Comparison of ENCODE assay signal across 12 mouse cellular contexts in genomic region chr17:66701358-66702184, GRCm38 (mm10).
DNase-seq lines count a peak whose midpoint lies in the region; ATAC-seq lines count a peak whose summit lies in the region.
"Had no signal": no experiment of that assay in that cellular context is flagged by ENCODE, and none has a peak within 500 bp of the region (broad histone marks: within the 10 kb centered on the region; RNA-seq: fewer than 3 reads in every experiment).

No protein-coding gene starts in this region.

- H3K27ac ChIP-seq in embryonic facial prominence, embryonic 14.5 days (replicated peaks; ENCODE audit: low read depth, low read length) = no peak overlapping the region
- H3K27ac ChIP-seq in embryonic facial prominence, embryonic 10.5 days (replicated peaks) = no peak overlapping the region
- 0 out of 2 replicates have a peak overlapping the region, but pooled peaks have one; percentile 18 for H3K27ac ChIP-seq in kidney, embryonic 15.5 days
- H3K27ac ChIP-seq: embryonic facial prominence, embryonic 13.5 days; heart, embryonic 10.5 days had no signal

- no peaks in the 10 kb centered on the region for H3K4me1 ChIP-seq in embryonic facial prominence, embryonic 14.5 days (ENCODE audit: control insufficient read depth, insufficient read depth, low read length)
- peaks cover 15% of the 10 kb centered on the region for H3K4me1 ChIP-seq in embryonic facial prominence, embryonic 10.5 days
- peaks cover 43% of the 10 kb centered on the region for H3K4me1 ChIP-seq in kidney, embryonic 15.5 days
- H3K4me1 ChIP-seq: heart, embryonic 10.5 days had no signal

- no peak overlapping the region for H3K4me3 ChIP-seq in embryonic facial prominence, embryonic 14.5 days (ENCODE audit: low read depth, low read length)
- no peak overlapping the region for H3K4me3 ChIP-seq in embryonic facial prominence, embryonic 10.5 days
- no peak overlapping the region for H3K4me3 ChIP-seq in kidney, embryonic 15.5 days (replicated peaks)
- H3K4me3 ChIP-seq: embryonic facial prominence, embryonic 13.5 days; heart, embryonic 10.5 days had no signal

- peak; percentile 44; the same call in 1 of the 2 replicates for ATAC-seq in embryonic facial prominence, embryonic 14.5 days (ENCODE audit: low read depth)
- peak; percentile 80 for ATAC-seq in kidney, embryonic 15.5 days (replicated peaks; ENCODE audit: low FRiP score)
- ATAC-seq: liver, postnatal 0 days had no signal

- no peaks in the 10 kb centered on the region for H3K9me3 ChIP-seq in embryonic facial prominence, embryonic 14.5 days (ENCODE audit: control insufficient read depth, low read length)
- H3K9me3 ChIP-seq in embryonic facial prominence, embryonic 10.5 days = no peaks in the 10 kb centered on the region
- no peaks in the 10 kb centered on the region for H3K9me3 ChIP-seq in kidney, embryonic 15.5 days (replicated peaks)
- H3K9me3 ChIP-seq: embryonic facial prominence, embryonic 13.5 days; heart, embryonic 10.5 days had no signal

- H3K9ac ChIP-seq in embryonic facial prominence, embryonic 14.5 days (ENCODE audit: low read depth, low read length) = no peak overlapping the region
- no peak overlapping the region for H3K9ac ChIP-seq in kidney, embryonic 15.5 days
- H3K9ac ChIP-seq: embryonic facial prominence, embryonic 13.5 days; liver, postnatal 0 days had no signal

- H3K27me3 ChIP-seq in embryonic facial prominence, embryonic 14.5 days (replicated peaks; ENCODE audit: control insufficient read depth, insufficient read depth, low read length) = no peaks in the 10 kb centered on the region
- no peaks in the 10 kb centered on the region for H3K27me3 ChIP-seq in embryonic facial prominence, embryonic 10.5 days (replicated peaks; ENCODE audit: low read depth, poor library complexity, severe bottlenecking)
- no peaks in the 10 kb centered on the region for H3K27me3 ChIP-seq in kidney, embryonic 15.5 days
- H3K27me3 ChIP-seq: embryonic facial prominence, embryonic 13.5 days had no signal

- WGBS in embryonic facial prominence, embryonic 14.5 days = 59% methylated on average over 11 of the region's 11 CpGs
- WGBS in embryonic facial prominence, embryonic 10.5 days = 85% methylated on average over 11 of the region's 11 CpGs
- 35% methylated on average over 11 of the region's 11 CpGs for WGBS in kidney, embryonic 15.5 days

- no peak overlapping the region for H3K4me2 ChIP-seq in embryonic facial prominence, embryonic 14.5 days (ENCODE audit: low read depth, low read length)
- H3K4me2 ChIP-seq in kidney, embryonic 15.5 days = no peak overlapping the region
- H3K4me2 ChIP-seq: embryonic facial prominence, embryonic 13.5 days had no signal

- peak; percentile 50 for DNase-seq in embryonic facial prominence, embryonic 14.5 days (ENCODE audit: low spot score)
- DNase-seq in embryonic facial prominence, embryonic 10.5 days (ENCODE audit: low spot score) = no peak
- DNase-seq in kidney, postnatal 10 days = no peak
- peak; percentile 15 for DNase-seq in ovary, postnatal 36 days (ENCODE audit: low spot score)
- DNase-seq in ovary, adult 18-20 months (ENCODE audit: low spot score) = no peak
- DNase-seq in layer of hippocampus, postnatal 25 days (ENCODE audit: extremely low spot score in 1 of 2, low spot score in 1 of 2) = no peak
- no peak for DNase-seq in frontal cortex, postnatal 10 days (ENCODE audit: low spot score in 2 of 2)
- DNase-seq: cerebellum, adult 9-11 months; liver, postnatal 0 days had no signal

- no peaks in the 10 kb centered on the region for H3K36me3 ChIP-seq in embryonic facial prominence, embryonic 14.5 days (ENCODE audit: control insufficient read depth, insufficient read depth, low read length)
- no peaks in the 10 kb centered on the region for H3K36me3 ChIP-seq in embryonic facial prominence, embryonic 10.5 days (replicated peaks)
- no peaks in the 10 kb centered on the region for H3K36me3 ChIP-seq in kidney, embryonic 15.5 days
- H3K36me3 ChIP-seq: embryonic facial prominence, embryonic 13.5 days; heart, embryonic 10.5 days had no signal

Comparison
In these comparisons a context has a peak if more than half of its experiments do, and no peak if none do; other contexts are left out.
1. DNase-seq: peak in embryonic facial prominence, embryonic 14.5 days (single experiment) and ovary, postnatal 36 days (single experiment); none in embryonic facial prominence, embryonic 10.5 days (single experiment), kidney, postnatal 10 days (single experiment), ovary, adult 18-20 months (single experiment), layer of hippocampus, postnatal 25 days (0 of 2) and frontal cortex, postnatal 10 days (0 of 2).